Mouse (Mus musculus) left cerebral cortex, postnatal 4 days (tissue): Measurements from ENCODE around the gene Prr14l. TPM values are rescaled to one million over a fixed set of nuclear protein-coding genes. Genes with fewer than 3 reads are reported as not detected.
"Not testable (repeated sequence)": the region's sequence is repeated elsewhere in the genome, so short reads cannot be mapped to it uniquely, and the experiment has no call there.

Source experiments
- DNase-seq: peaks from one replicate; pipeline ENCODE4 v3.0.0-alpha.2; 2022
- intact Hi-C: fragments of 180-260 bp; cut with DNase I; formaldehyde crosslinking; loops from one replicate; pipeline ENCODE4 v1.15.1; 2025
- total RNA-seq, 2 experiments: library from RNA; stranded (reverse); gene quantifications; 2 replicates each; pipeline ENCODE4 v1.2.3; 2021

The Prr14l gene
- total RNA-seq, 2 experiments from 2014 or later = 26.3 to 31.1 TPM

DNA sequence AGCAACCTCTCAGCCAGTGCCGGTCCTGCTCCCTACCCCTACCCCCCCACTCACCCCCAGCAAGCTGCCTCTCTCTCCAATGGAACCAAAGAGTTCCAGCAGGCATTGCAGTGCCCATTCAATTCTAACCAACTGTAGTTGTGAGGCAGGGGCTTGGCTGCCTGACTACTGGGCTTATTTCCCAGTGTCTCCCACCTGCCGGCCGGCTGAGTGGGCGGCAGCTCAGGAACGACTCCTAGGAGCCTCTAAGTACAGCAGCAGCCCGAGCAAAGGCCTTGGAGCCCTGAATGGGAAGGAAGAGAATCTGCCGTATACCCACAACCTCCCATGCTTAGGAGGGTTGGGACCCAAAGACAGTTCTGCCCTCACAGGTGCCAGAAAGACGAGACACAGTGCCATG is 113.2 kb downstream of the Prr14l start:
- DNase-seq, intact Hi-C loops: not testable (repeated sequence)

DNA sequence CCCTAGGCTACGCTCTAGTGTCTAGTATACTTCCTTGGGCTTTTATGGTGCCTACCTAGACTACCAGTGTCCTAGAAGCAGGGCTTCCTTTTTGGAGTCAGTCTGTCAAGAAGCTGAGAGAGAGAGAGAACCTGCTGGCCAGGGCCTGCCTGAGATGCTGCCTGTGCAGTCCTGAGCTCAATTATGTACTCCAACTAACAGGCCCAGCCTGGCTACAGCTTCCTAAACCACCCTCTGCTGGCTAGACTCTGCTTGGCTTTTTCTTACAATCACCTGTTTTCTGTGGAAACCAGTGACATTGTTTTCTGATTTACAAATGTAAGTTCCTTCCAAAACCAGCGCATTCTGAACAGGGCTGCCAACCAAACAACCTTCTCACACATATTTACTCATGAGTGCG is 113.9 kb downstream of the Prr14l start:
- DNase-seq = no peak
- intact Hi-C loops = no loop called here

Other genes starting within 250 kb of the Prr14l start
- gene Yes1, start 243.1 kb downstream of the Prr14l start, total RNA-seq = 10 to 100 TPM; 21.5 to 23.1 TPM
- 10 to 100 TPM; 45.6 to 49.8 TPM for gene Pisd, start 68.6 kb downstream of the Prr14l start, total RNA-seq
- not detected for gene Gm20671, start 27.1 kb downstream of the Prr14l start, total RNA-seq
- 10 to 100 TPM; 48.2 to 50.7 TPM for gene Depdc5, start 9.4 kb upstream of the Prr14l start, total RNA-seq
- 100 to 1,000 TPM; 633 to 669 TPM for gene Ywhah, start 164.6 kb upstream of the Prr14l start, total RNA-seq
- under 1 TPM in 1 of 2 experiments, not detected in 1; 0.08 TPM for gene Slc5a1, start 250.0 kb upstream of the Prr14l start, total RNA-seq